Mouse (Mus musculus): ENCODE results near the gene Nek3.

GRCm38 (mm10) chr8:22107020-22107419 is 59.2 kb downstream of the Nek3 start:
- TF ChIP-seq USF1 (IDR thresholded peaks at IDR 0.05; ENCODE audit: low read depth) (no peak), POLR2A (IDR thresholded peaks at IDR 0.05; ENCODE audit: insufficient read length, low read depth) (no peak), E2F4 (IDR thresholded peaks at IDR 0.05; ENCODE audit: insufficient read depth) (no peak), TCF12 (IDR thresholded peaks at IDR 0.05; ENCODE audit: insufficient read depth, poor library complexity, severe bottlenecking) (no peak)
